Mouse (Mus musculus) E14TG2a.4 (cell line): ENCODE data around the gene Josd2.

Experiments
- H3K27me3 ChIP-seq: 2 replicates; pipeline ENCODE4 v1.6.1; 2014; ENCODE audit warnings: low read length, control low read depth; ENCODE audit not compliant: insufficient read depth
- H3K36me3 ChIP-seq: 2 replicates; pipeline ENCODE4 v1.6.1; 2014; ENCODE audit warnings: low read length, control low read depth; ENCODE audit not compliant: insufficient read depth
- H3K4me1 ChIP-seq: replicated peaks from 2 replicates; pipeline ENCODE4 v1.6.1; 2014; ENCODE audit warnings: low read depth, low read length, control low read depth
- H3K4me3 ChIP-seq: replicated peaks from 2 replicates; pipeline ENCODE4 v1.5.1; 2014; ENCODE audit warnings: mild to moderate bottlenecking, low read length
- H3K9me3 ChIP-seq: 2 replicates; pipeline ENCODE4 v1.6.1; 2014; ENCODE audit warnings: low read length, control low read depth
- CTCF ChIP-seq: conservative IDR thresholded peaks from 2 replicates; pipeline ENCODE4 v1.5.1; 2014; ENCODE audit warnings: low read length
- NANOG ChIP-seq: IDR thresholded peaks from 2 replicates; pipeline ENCODE4 v1.6.1; 2014; ENCODE audit warnings: borderline replicate concordance, low read length, mixed read lengths
- POU5F1 ChIP-seq: IDR thresholded peaks from 2 replicates; pipeline ENCODE4 v1.6.1; 2014; ENCODE audit warnings: low read length, borderline replicate concordance

Gene Josd2

DNA sequence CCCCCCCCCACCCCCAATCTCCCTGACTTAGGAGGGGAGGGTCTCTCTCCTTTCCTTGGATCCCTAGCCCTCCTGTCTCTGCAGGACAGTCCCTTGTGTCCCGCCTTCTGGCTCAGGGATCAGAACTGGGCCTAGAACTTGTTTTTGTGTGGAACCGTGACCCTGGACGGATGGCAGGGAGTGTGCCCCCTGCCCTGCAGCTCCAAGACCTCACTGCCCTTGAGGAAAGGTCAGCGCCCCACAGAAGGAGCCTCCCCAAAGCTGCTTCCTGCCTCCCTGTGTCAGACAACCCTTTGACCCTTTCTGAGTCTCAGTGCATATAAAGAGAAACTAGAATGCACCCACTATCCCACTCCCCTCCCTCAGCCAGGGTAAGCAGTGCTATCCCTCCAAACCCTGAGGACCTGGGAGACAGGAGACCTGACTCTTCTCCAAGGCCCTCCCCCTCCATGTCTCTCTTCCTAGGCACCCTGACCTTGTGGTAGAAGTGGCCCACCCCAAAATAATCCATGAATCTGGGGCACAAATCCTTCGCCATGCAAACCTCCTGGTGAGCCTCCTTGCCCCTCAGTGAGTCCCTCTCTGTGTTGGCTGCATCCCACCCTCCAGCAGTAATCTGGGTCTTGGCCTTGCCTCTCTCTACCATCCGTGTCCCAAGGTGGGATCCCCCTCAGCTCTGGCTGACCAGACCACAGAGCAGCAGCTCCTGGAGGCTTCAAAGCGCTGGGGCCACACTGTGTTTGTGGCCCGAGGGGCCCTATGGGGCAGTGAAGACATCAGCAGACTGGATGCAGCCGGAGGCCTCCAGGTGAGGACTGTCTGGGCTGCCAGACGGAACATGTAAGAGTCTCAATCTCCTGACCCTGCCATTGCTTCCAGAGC lies 1.5 kb upstream of the Josd2 start:
- H3K4me3 ChIP-seq, result peak overlapping the region; percentile 90
- H3K9me3 ChIP-seq, result no peaks in the 10 kb centered on the region
- peaks cover 6% of the 10 kb centered on the region; the same call in 1 of the 2 replicates for H3K36me3 ChIP-seq
- peaks cover 34% of the 10 kb centered on the region for H3K27me3 ChIP-seq
- TF ChIP-seq NANOG, result no peak
- no peak for TF ChIP-seq CTCF
- TF ChIP-seq POU5F1, result no peak
- H3K4me1 ChIP-seq, result peaks cover 59% of the 10 kb centered on the region

GRCm38 (mm10) chr7:44466888-44467311 lies 880 bp upstream of the Josd2 start:
- Histone ChIP-seq H3K4me1 (peaks cover 53% of the 10 kb centered on the region), H3K4me3 (peak overlapping the region; percentile 90), H3K36me3 (peaks cover 6% of the 10 kb centered on the region; the same call in 1 of the 2 replicates), H3K27me3 (peaks cover 28% of the 10 kb centered on the region), H3K9me3 (no peaks in the 10 kb centered on the region)
- no peak for TF ChIP-seq POU5F1
- TF ChIP-seq CTCF, result no peak

- TF ChIP-seq POU5F1 (no peak), CTCF (no peak), NANOG (no peak)
- Histone ChIP-seq H3K27me3 (peaks cover 13% of the 10 kb centered on the region), H3K4me1 (peaks cover 48% of the 10 kb centered on the region), H3K36me3 (peaks cover 6% of the 10 kb centered on the region; the same call in 1 of the 2 replicates), H3K4me3 (peak overlapping the region; percentile 90), H3K9me3 (no peaks in the 10 kb centered on the region)
Measured at GRCm38 (mm10) chr7:44468644-44469285, 985 bp downstream of the Josd2 start.

DNA sequence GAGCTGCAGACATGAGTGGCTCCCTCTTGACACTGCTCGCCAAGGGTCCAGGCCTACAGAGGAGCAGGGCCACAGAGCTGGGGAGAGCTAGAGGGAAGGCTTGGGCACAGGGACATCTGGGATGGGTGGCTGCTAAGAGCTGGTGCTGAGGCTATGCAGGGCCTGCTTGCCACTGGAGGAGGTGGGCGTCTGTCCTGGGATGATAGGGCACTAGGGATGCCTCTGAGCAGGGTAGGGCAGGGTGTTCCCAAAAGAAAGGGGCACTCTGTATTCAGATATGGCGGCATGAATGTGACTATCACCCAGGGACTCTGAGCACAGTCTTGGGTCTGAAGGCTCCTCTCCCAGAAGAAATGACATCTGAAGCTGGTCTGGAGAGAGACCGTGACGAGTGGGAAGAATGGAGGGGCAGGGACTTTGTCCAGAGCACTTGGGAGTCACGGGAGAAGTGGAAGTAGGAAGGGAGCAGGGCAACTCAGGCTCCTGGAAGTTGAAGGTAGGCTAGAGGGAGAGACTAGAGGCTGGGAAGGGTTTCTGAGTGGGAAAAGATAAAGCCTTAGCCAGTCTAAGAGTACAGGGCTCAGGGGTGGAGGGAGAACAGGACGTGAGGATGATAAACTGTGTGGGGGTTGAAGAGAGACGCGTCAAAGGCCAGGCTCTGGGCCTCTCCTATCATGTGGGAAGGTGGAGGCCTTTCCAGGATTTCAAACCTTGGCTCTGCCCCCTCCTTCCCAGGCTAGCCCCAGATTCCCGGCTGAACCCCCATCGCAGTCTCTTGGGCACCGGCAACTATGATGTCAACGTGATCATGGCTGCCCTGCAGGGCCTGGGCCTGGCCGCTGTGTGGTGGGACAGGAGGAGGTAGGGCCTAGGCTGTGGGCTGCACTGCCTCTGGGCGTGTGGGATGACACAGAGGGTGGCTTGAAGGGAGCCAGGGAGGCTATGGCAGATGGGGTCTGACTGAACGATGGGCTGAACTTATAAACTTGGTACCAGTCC lies 2.2 kb downstream of the Josd2 start:
- Histone ChIP-seq H3K36me3 (peaks cover 6% of the 10 kb centered on the region; the same call in 1 of the 2 replicates), H3K9me3 (no peaks in the 10 kb centered on the region), H3K4me1 (peaks cover 45% of the 10 kb centered on the region), H3K27me3 (peaks cover 15% of the 10 kb centered on the region), H3K4me3 (no peak overlapping the region)
- no peak for TF ChIP-seq NANOG
- no peak for TF ChIP-seq CTCF
- no peak for TF ChIP-seq POU5F1

DNA sequence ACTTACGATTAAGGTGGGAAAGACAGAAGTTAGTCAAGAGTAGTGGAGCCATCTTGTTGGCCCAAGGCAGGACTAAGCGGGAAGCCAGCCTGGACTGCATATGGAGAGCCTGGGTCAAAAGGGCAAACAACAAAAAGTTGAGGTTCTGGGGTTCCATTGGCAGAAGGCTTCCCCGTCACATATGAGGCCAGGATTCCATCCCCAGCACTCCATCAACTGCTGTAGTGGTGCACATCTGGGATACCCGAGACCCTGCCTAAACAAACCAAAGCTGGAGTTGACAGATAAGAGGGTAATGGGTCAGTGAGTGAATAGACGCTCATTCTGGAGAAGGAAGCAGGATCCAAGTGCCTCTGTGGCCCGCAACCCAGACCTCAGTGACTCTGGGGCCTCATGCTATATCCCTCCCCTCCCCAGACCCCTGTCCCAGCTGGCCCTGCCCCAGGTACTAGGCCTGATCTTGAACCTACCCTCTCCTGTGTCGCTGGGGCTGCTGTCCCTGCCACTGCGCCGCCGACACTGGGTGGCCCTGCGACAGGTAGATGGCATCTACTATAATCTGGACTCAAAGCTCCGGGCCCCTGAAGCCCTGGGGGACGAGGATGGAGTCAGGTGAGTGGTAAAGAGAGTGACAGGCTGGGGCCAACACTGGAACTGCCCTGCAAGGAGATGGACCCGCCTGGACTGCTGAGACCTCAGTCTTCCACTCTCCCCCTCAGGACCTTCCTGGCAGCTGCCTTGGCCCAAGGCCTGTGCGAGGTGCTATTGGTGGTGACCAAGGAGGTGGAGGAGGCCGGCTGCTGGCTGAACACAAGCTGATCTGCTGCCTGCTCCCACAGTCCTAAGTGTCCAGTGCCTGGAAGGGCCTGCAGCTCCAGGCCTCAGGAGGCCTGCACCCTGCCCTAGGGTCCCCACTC lies 3.2 kb downstream of the Josd2 start:
- Histone ChIP-seq H3K36me3 (peaks cover 6% of the 10 kb centered on the region; the same call in 1 of the 2 replicates), H3K4me3 (no peak overlapping the region), H3K4me1 (peaks cover 39% of the 10 kb centered on the region), H3K27me3 (peaks cover 23% of the 10 kb centered on the region), H3K9me3 (no peaks in the 10 kb centered on the region)
- TF ChIP-seq NANOG (no peak), CTCF (no peak)

- H3K4me1 ChIP-seq, result peaks cover 28% of the 10 kb centered on the region
- H3K36me3 ChIP-seq, result peaks cover 6% of the 10 kb centered on the region; the same call in 1 of the 2 replicates
- TF ChIP-seq CTCF (no peak), POU5F1 (no peak), NANOG (no peak)
- H3K9me3 ChIP-seq, result no peaks in the 10 kb centered on the region
- peaks cover 27% of the 10 kb centered on the region for H3K27me3 ChIP-seq
- no peak overlapping the region for H3K4me3 ChIP-seq
Measured at GRCm38 (mm10) chr7:44471880-44472557, 4.2 kb downstream of the Josd2 start.

DNA sequence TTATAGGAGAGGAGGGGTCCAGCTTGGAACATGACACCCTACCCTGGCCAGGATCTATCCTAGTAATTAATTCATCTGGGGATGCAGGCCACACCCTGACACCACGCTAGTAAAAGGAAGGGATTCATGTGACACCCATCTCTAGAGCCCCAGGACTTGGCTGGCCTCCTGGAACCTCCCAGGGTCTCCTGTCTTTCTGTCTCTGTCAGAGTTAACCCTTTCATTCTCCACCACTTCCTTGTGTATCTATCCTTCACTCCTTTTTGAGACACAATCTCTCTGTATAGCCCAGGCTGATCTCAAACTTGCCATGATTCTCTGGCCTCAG lies 4.7 kb downstream of the Josd2 start:
- Histone ChIP-seq H3K27me3 (peaks cover 31% of the 10 kb centered on the region), H3K9me3 (no peaks in the 10 kb centered on the region), H3K4me1 (peaks cover 23% of the 10 kb centered on the region), H3K36me3 (peaks cover 6% of the 10 kb centered on the region; the same call in 1 of the 2 replicates), H3K4me3 (no peak overlapping the region)
- no peak for TF ChIP-seq CTCF
- no peak for TF ChIP-seq POU5F1
- TF ChIP-seq NANOG, result no peak
